In the genomic region with DNA sequence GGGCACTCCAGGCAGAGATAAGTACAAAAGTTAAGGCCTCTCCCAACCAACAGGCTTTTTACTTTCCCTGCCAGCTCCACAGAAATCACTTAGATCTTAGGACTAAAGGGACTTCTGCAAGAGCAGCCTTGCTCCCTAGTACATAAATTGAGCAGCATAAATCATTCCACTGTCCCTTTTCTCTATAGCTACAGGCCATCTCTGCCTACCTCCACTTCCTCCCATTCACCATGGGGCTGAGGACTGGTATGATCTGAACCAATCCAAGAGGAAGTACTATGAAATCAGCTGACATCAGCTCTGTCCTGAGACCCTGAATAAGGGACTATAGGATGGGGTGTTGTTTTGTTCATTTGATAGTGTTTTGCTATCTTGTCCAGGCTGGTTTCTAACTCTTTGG, we compare ENCODE assay signal across 8 mouse cellular contexts. TPM values are rescaled to one million over a fixed set of nuclear protein-coding genes. Genes with fewer than 3 reads are reported as not detected.
A peak's percentile ranks its signal among the peaks of the same experiment; 100 is the strongest.
DNase-seq lines count a peak whose midpoint lies in the region; ATAC-seq and TF ChIP-seq lines count a peak whose summit lies in the region.

No protein-coding gene starts in this region.

- DNase-seq in heart, adult 18-20 months = no peak
- DNase-seq in midbrain, embryonic 14.5 days = no peak
- DNase-seq in ovary, postnatal 10 days (ENCODE audit: low spot score) = no peak
- DNase-seq in layer of hippocampus, postnatal 25 days (ENCODE audit: extremely low spot score in 1 of 2, low spot score in 1 of 2) = no peak
- DNase-seq in thymus, postnatal 0 days (ENCODE audit: low spot score) = no peak

- H3K4me1 ChIP-seq in heart, embryonic 15.5 days (replicated peaks) = peaks cover 93% of the 10 kb centered on the region
- H3K4me1 ChIP-seq in bone marrow macrophage, adult 2 months (ENCODE audit: control insufficient read depth, insufficient read depth, low read length) = peaks cover 57% of the 10 kb centered on the region
- H3K4me1 ChIP-seq in hindbrain, embryonic 16.5 days (ENCODE audit: control insufficient read depth, insufficient read depth, low read depth, low read length) = peaks cover 61% of the 10 kb centered on the region
- peaks cover 77% of the 10 kb centered on the region for H3K4me1 ChIP-seq in midbrain, embryonic 14.5 days (ENCODE audit: control insufficient read depth, insufficient read depth, low read length)

- peak overlapping the region; percentile 59 for H3K4me2 ChIP-seq in heart, embryonic 15.5 days
- H3K4me2 ChIP-seq in hindbrain, embryonic 16.5 days (ENCODE audit: low read length) = peak overlapping the region; percentile 46
- peak overlapping the region; percentile 44 for H3K4me2 ChIP-seq in midbrain, embryonic 14.5 days (ENCODE audit: low read length)

- peak overlapping the region; percentile 89 for H3K27ac ChIP-seq in heart, embryonic 15.5 days
- H3K27ac ChIP-seq in bone marrow macrophage, adult 2 months (ENCODE audit: insufficient read depth, low read depth, low read length) = peak overlapping the region; percentile 89
- peak overlapping the region; percentile 76 for H3K27ac ChIP-seq in hindbrain, embryonic 16.5 days (ENCODE audit: low read depth, low read length)
- peak overlapping the region; percentile 82 for H3K27ac ChIP-seq in midbrain, embryonic 14.5 days (replicated peaks; ENCODE audit: low read depth, low read length)

- TF ChIP-seq CTCF in bone marrow macrophage, adult 2 months (IDR thresholded peaks at IDR 0.05; ENCODE audit: low read depth, low read length) = no peak

- H3K4me3 ChIP-seq in heart, embryonic 15.5 days = peak overlapping the region; percentile 17
- peak overlapping the region; percentile 38 for H3K4me3 ChIP-seq in bone marrow macrophage, adult 2 months (ENCODE audit: insufficient read depth, low read length)
- 0 out of 2 replicates have a peak overlapping the region, but pooled peaks have one; percentile 6 for H3K4me3 ChIP-seq in hindbrain, embryonic 16.5 days (ENCODE audit: low read length)
- no peak overlapping the region for H3K4me3 ChIP-seq in midbrain, embryonic 14.5 days (replicated peaks; ENCODE audit: low read depth, low read length)

- H3K36me3 ChIP-seq in heart, embryonic 15.5 days = no peaks in the 10 kb centered on the region
- no peaks in the 10 kb centered on the region; the same call in 1 of the 2 replicates for H3K36me3 ChIP-seq in hindbrain, embryonic 16.5 days (ENCODE audit: control insufficient read depth, insufficient read depth, low read length)
- H3K36me3 ChIP-seq in midbrain, embryonic 14.5 days (ENCODE audit: control insufficient read depth, insufficient read depth, low read length) = no peaks in the 10 kb centered on the region

- TF ChIP-seq POLR2A in bone marrow macrophage, adult 2 months (IDR thresholded peaks at IDR 0.05; ENCODE audit: borderline replicate concordance, low read depth, low read length) = no peak

- H3K9ac ChIP-seq in heart, embryonic 15.5 days = no peak overlapping the region
- peak overlapping the region; percentile 24; the same call in 1 of the 2 replicates for H3K9ac ChIP-seq in hindbrain, embryonic 16.5 days (ENCODE audit: low read depth, low read length)
- H3K9ac ChIP-seq in midbrain, embryonic 14.5 days (replicated peaks; ENCODE audit: low read length) = peak overlapping the region; percentile 10; the same call in 1 of the 2 replicates

- no peaks in the 10 kb centered on the region for H3K27me3 ChIP-seq in heart, embryonic 15.5 days
- no peaks in the 10 kb centered on the region for H3K27me3 ChIP-seq in hindbrain, embryonic 16.5 days (replicated peaks; ENCODE audit: control insufficient read depth, insufficient read depth, low read length)
- no peaks in the 10 kb centered on the region for H3K27me3 ChIP-seq in midbrain, embryonic 14.5 days (ENCODE audit: control insufficient read depth, insufficient read depth, low read length)

- peak; percentile 19; the same call in 1 of the 2 replicates for ATAC-seq in heart, embryonic 15.5 days (replicated peaks; ENCODE audit: insufficient number of reproducible peaks, insufficient read depth, low FRiP score, low read depth)
- ATAC-seq in hindbrain, embryonic 16.5 days = peak; percentile 46
- ATAC-seq in midbrain, embryonic 14.5 days (ENCODE audit: low FRiP score, low TSS enrichment) = peak; percentile 42; the same call in 1 of the 2 replicates

- no peaks in the 10 kb centered on the region for H3K9me3 ChIP-seq in heart, embryonic 15.5 days (replicated peaks)
- H3K9me3 ChIP-seq in hindbrain, embryonic 16.5 days (ENCODE audit: control insufficient read depth, low read length) = no peaks in the 10 kb centered on the region
- H3K9me3 ChIP-seq in midbrain, embryonic 14.5 days (ENCODE audit: control insufficient read depth, low read length) = no peaks in the 10 kb centered on the region

RNA-seq across cellular contexts. Expression of a gene that starts 26.4 kb away (rescaled TPM):
- polyA plus RNA-seq in heart, embryonic 15.5 days (2015; fragmentation: Nextera tagmentation; extraction: Ambion mirVana) = 16.5 and 20.4 TPM in 2 replicates
- 10 to 100 TPM; 31.3 to 34.9 TPM for total RNA-seq in heart, adult 18-20 months (2021)
- 58.7 and 61.1 TPM in 2 replicates for polyA plus RNA-seq in bone marrow macrophage, adult 2 months (2012; ENCODE audit: insufficient read depth, insufficient read length, missing spikeins)
- 24.2 and 25.2 TPM in 2 replicates for polyA plus RNA-seq in hindbrain, embryonic 16.5 days (2015; fragmentation: Nextera tagmentation; extraction: Ambion mirVana)
- 38.5 and 46.7 TPM in 2 replicates for polyA plus RNA-seq in midbrain, embryonic 14.5 days (2014; fragmentation: Nextera tagmentation; extraction: Ambion mirVana)
- total RNA-seq in layer of hippocampus, postnatal 25 days (2021) = 10 to 100 TPM; 68.5 to 88.4 TPM
- 25.3 and 36.5 TPM in 2 replicates for polyA plus RNA-seq in thymus, postnatal 0 days (2015; fragmentation: Nextera tagmentation; extraction: Ambion mirVana)

RNA-seq across cellular contexts. Expression of a gene that starts 57.7 kb away (rescaled TPM):
- polyA plus RNA-seq in heart, embryonic 15.5 days (2015; fragmentation: Nextera tagmentation; extraction: Ambion mirVana) = 11.8 and 14.6 TPM in 2 replicates
- total RNA-seq in heart, adult 18-20 months (2021) = 10 to 100 TPM; 12.5 to 12.7 TPM
- 15.5 and 16.6 TPM in 2 replicates for polyA plus RNA-seq in bone marrow macrophage, adult 2 months (2012; ENCODE audit: insufficient read depth, insufficient read length, missing spikeins)
- polyA plus RNA-seq in hindbrain, embryonic 16.5 days (2015; fragmentation: Nextera tagmentation; extraction: Ambion mirVana) = 14.1 and 15.9 TPM in 2 replicates
- 9.4 and 10.8 TPM in 2 replicates for polyA plus RNA-seq in midbrain, embryonic 14.5 days (2014; fragmentation: Nextera tagmentation; extraction: Ambion mirVana)
- total RNA-seq in layer of hippocampus, postnatal 25 days (2021) = 1 to 10 TPM; 7.9 to 9.6 TPM
- polyA plus RNA-seq in thymus, postnatal 0 days (2015; fragmentation: Nextera tagmentation; extraction: Ambion mirVana) = 18.6 and 19.4 TPM in 2 replicates
